Mouse (Mus musculus): ENCODE results near the gene Dazl.
A peak's percentile ranks its signal among the peaks of the same experiment; 100 is the strongest.

Gene Dazl

DNA sequence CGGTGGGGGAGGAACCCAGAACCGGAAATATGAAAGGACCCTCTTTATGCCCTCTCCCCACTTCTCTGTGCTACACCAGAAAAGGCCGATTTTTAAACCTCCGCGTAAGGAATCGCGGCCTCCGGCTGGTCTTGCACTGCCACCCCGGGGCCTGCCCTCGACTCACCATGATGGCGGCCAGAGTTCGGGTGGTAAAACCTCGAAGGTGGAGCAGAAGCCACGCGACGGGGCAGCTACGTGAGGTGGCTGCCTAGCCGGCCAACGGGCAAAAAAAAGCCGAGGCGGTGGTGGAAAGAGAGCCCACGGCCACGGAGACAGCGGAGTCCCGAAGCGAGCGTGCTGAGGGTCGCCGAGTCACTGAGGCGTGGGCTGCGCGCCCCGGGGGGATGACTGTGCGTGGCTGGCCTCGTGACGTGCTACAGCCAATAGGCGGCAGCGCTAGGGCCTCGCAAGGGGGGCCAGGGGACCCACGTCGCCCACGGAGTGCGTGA, at the start of gene Dazl:
Gene Dazl (minus strand): TSS at position 396 of the 491 bp plus-strand sequence.
- DNase-seq (ENCODE audit: low spot score in 2 of 2) = no peak

GRCm38 (mm10) chr17:50341850-50342544, 48.6 kb upstream of the Dazl start:
- DNase-seq (ENCODE audit: low spot score in 2 of 2) = no peak

DNA sequence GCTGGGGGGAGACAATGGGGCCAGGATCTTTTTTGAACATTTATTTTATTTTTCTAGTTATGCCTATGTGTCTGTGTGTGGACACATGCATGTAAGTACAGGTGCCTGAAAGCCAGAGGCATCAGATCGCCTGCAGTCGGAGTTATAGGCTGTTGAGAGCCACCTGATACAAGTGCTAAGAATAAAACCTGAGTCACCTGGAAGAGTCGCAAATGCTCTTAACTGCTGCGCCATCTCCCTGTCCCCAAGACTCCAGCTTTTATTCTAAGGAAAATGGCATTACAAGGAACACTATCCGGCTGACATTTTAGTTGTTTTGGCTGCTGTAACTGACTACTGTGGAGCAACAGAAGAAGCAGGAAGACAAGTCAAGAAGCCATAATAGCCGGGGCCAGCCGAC, 45.5 kb upstream of the Dazl start:
- DNase-seq (ENCODE audit: low spot score in 2 of 2) = no peak

DNA sequence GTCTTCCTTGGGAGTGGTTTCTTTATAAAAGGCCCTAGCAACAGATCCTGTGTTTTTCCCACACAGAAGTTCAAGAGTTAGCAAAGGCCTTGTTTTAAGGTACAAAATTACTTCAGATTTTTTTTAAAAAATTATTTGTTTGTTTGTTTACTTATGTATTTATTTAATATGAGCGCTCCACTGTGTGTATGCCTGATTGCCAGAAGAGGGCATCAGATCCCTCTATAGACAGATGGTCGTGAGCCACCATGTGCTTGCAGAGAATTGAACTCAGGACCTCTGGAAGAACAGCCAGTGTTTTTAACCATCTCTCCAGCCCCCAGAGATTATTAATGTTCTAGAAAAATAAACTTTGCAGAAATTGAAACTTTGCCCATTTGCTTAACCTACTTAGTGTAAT, 42.3 kb upstream of the Dazl start:
- no peak for DNase-seq (ENCODE audit: low spot score in 2 of 2)

- DNase-seq (ENCODE audit: low spot score in 2 of 2) = no peak
Measured at GRCm38 (mm10) chr17:50334694-50335093, 41.3 kb upstream of the Dazl start.

- no peak for DNase-seq (ENCODE audit: low spot score in 2 of 2)
Measured at GRCm38 (mm10) chr17:50332012-50332300, 38.5 kb upstream of the Dazl start.

DNA sequence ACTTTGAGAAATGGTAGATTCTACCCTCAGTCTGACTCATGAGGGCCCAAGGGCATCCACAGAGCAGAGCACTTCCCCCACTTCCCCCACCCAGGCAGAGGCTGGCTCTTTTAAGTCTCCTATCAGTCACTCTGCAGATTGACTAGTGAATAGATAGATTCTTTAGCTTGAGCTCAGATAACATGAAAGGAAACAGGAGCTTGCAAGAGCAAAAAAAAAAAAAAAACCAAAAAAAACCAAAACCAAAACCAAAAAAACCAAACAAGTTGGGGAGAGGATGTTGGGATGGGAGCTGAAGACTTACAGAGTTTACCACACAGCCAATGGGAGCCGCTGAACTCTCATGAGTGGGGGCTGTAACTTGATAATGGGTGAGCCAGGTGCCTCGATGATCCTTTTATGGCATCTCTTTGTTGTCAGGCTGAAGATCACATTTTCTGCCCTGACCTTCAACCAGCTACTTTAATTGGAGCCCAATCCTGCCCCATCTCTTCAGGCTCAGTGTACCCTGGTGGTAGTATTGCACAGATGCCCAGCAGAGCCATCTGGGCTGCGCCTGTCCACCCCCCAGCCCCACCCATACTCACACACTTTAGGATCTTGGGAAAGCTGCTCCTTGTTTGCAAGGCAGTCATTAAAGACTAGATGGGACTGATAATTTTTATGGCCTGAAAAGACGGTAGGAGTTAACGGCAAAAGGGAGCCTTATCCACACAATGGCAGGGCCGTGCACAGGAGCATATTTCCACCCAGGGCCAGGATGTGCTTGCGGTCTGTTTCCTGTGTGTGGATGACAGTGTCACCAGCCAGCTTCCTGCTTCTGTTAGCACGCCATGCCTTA, 38.0 kb upstream of the Dazl start:
- DNase-seq (ENCODE audit: low spot score in 2 of 2) = no peak

DNA sequence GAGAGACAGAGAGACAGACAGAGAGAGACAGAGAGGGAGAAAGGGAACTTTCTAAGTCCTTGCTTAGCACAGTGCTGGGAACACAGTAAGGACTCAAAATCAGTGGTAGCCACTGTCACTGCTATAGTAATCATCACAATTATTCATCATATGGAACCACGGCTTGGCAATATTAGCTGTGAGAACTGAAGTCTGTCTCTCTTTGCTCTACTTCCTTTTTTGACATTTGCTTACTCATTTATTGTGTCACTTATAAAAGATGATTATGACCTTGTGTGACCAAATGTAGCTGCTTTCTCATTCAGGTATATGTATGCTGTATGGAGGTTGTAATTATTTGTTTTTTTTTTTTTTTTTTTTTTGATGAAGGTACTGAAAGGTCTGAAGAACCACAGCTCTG, 36.8 kb upstream of the Dazl start:
- DNase-seq (ENCODE audit: low spot score in 2 of 2) = no peak

GRCm38 (mm10) chr17:50324658-50325057, 31.2 kb upstream of the Dazl start:
- no peak for DNase-seq (ENCODE audit: low spot score in 2 of 2)

DNA sequence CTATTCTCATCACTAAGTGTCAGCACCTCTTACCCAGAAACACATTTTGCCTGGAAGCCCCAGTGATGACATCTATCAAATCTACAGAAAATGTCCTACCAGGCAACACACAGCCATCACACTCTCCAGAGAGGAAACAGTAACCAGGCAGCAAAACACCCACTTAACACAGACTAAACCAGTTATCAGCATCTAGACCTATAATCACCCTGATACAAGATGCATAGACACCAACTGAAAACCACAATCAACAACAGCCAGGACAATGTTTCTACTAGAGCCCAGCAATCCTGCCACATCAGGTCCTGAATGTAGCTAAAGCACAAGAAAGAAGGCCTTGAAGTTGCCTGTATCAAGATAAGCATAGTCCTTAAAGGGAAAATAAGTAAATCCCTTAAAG, 25.4 kb upstream of the Dazl start:
- no peak for DNase-seq (ENCODE audit: low spot score in 2 of 2)

DNA sequence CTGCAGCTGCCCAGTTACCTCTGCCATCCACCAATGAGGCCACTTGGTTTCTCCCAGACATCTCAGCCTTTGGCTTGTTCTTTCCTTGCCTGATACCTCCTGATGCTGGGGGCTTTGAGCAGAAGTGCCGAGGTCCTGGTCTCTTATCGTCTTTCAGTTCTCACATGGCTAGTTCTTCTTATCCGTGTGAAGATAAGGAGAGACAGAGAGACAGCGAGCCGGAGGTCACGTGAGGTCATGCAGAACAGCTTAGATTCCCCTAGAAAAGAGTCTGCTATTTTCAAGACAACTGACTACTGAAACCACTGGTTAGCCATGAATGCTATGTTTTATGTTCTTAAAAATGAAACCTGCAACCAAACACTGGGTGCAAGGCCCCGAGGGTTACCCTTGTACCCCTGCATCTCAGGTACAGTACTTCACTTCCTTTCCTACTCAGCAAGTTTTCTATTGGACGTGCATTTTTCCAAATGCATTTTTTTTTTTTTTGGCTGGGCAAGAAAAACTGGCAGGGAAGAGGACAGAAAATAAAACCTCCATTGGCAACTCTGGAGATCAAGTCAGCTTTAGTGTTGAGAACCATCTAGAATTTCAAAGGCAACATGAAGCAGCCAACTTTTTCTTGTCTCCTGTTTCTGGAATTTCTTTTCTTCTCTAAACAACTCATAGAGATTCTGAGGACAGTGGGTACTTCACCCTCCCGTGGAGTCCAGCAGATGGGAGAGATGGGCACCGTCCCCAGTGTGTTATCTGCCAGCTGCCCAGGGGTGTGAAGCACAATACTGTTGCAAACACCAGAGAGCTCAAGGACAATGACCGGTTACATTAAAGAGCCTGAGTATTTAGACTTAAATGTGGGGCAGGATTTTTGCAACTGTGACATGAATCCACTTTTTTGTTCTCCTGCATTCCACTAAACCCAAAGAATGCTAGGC, 23.0 kb upstream of the Dazl start:
- DNase-seq (ENCODE audit: low spot score in 2 of 2) = no peak

GRCm38 (mm10) chr17:50310148-50310802, 16.8 kb upstream of the Dazl start:
- no peak for DNase-seq (ENCODE audit: low spot score in 2 of 2)

- no peak for DNase-seq (ENCODE audit: low spot score in 2 of 2)
Measured at GRCm38 (mm10) chr17:50309512-50310072, 16.2 kb upstream of the Dazl start.

DNA sequence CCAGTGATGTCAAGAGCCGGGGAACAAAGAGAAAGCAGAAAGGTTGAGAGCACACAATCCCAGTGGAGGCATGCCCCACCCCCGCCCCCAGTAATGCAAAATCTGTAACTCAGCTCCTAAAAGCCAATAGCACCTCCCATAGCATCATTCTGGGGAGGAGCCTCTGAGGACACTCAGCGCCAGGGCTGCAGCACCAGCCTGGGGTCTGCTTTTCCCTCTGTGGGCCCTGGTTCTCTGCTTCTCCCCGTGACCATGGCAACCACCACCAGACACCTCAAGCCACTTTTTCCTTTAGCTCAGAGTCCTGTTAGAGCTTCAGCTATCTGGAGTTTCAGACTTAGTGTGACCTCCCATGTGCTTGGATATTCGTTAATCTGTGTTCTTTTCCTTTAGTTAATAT, 15.4 kb upstream of the Dazl start:
- no peak for DNase-seq (ENCODE audit: low spot score in 2 of 2)

- no peak for DNase-seq (ENCODE audit: low spot score in 2 of 2)
Measured at GRCm38 (mm10) chr17:50308059-50308647, 14.7 kb upstream of the Dazl start.

DNA sequence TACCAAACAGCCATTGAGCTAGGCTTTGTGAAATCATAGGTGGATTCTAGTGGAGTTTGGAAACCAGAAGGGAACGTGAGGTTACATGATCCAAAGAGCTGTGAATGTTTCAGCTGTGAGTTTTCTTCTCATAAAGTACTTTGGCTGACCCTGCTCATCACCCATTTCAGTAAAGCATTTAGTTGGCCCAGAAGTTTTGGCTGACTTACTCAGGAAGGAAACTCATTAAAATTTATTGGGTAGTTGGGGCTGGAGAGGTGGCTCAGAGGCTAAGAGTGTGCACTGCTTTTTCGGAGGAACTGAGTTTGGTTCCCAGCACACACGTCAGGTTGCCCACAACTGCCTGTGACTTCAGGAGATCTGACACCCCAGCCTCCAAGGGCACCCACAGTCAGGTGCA, 9.4 kb upstream of the Dazl start:
- no peak for DNase-seq (ENCODE audit: low spot score in 2 of 2)

GRCm38 (mm10) chr17:50300171-50300841, 6.9 kb upstream of the Dazl start:
- no peak for DNase-seq (ENCODE audit: low spot score in 2 of 2)

GRCm38 (mm10) chr17:50298821-50299220, 5.4 kb upstream of the Dazl start:
- DNase-seq (ENCODE audit: low spot score in 2 of 2) = no peak

GRCm38 (mm10) chr17:50294726-50295125, 1.3 kb upstream of the Dazl start:
- DNase-seq (ENCODE audit: low spot score in 2 of 2) = no peak

DNA sequence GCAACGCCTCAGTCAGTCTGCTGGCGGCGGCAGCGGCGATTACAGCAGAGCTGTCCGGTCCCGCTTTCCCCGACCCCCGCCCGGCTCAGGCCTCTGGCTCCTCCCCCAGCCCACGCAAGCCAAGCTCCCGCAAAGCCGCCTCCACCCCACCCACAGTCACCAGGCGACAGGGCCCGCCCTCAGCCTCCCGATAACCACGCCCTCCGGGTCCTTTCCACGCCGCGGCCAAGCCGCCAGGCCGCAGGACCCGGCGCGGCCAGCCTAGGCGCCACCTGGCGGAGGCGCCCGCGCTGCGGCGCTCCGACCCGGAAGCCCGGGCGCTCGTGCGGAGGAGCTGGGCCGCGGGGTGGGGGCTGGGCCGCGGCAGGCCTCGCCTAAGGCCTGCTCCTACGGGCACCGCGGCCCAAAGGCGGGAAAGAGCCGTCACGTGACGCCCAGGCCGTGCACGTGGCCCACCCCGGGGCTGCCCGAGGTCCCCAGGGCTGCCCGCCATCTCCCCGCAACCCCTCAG, 720 bp downstream of the Dazl start:
- DNase-seq (ENCODE audit: low spot score in 2 of 2) = peak; percentile 60 to 65
